Mouse (Mus musculus): ENCODE results near the gene Cnrip1. TPM values are rescaled to one million over a fixed set of nuclear protein-coding genes. Genes with fewer than 3 reads are reported as not detected.
"Not testable (repeated sequence)": the region's sequence is repeated elsewhere in the genome, so short reads cannot be mapped to it uniquely, and the experiment has no call there.

The Cnrip1 gene
- total RNA-seq, 1 experiment = 0.49 TPM

GRCm38 (mm10) chr11:17023984-17024383, 27.4 kb upstream of the Cnrip1 start:
- Histone ChIP-seq H3K36me3 (ENCODE audit: control insufficient read depth, insufficient read depth, low read length, poor library complexity, severe bottlenecking) (no peaks in the 10 kb centered on the region), H3K9me3 (ENCODE audit: control insufficient read depth, insufficient read depth, low read depth, low read length) (no peaks in the 10 kb centered on the region), H3K4me3 (ENCODE audit: insufficient read depth in 1 of 2, low read depth in 1 of 2, low read length in 2 of 2, poor library complexity in 1 of 2, severe bottlenecking in 1 of 2) (no peak overlapping the region), H3K9ac (ENCODE audit: insufficient read depth, low read depth, low read length, poor library complexity, severe bottlenecking) (no peak overlapping the region), H3K27ac (ENCODE audit: insufficient read depth, low read depth, low read length, poor library complexity, severe bottlenecking) (no peak overlapping the region), H3K4me1 (ENCODE audit: control insufficient read depth in 2 of 2, insufficient read depth in 2 of 2, low read length in 2 of 2, poor library complexity in 1 of 2) (no peaks in the 10 kb centered on the region)
- in situ Hi-C loops (cut with MboI; ENCODE audit: low sequenced_read_pairs in 2 of 2, unreplicated experiment in 2 of 2) = no loop called here
- TF ChIP-seq ZC3H11A (IDR thresholded peaks at IDR 0.05; ENCODE audit: borderline replicate concordance, low read depth, low read length) (no peak), CHD2 (IDR thresholded peaks at IDR 0.05; ENCODE audit: low read depth, low read length) (no peak), HCFC1 (IDR thresholded peaks at IDR 0.05; ENCODE audit: borderline replicate concordance, insufficient read depth, low read length) (no peak)
- no peak for DNase-seq (ENCODE audit: low read depth, low spot score)

- no peak overlapping the region for H3K9ac ChIP-seq (ENCODE audit: insufficient read depth, low read depth, low read length, poor library complexity, severe bottlenecking)
- TF ChIP-seq ZNF384 (IDR thresholded peaks at IDR 0.05; ENCODE audit: low read depth, low read length) = no peak
- no peak for TF ChIP-seq HCFC1 (IDR thresholded peaks at IDR 0.05; ENCODE audit: borderline replicate concordance, insufficient read depth, low read length)
- no peak for TF ChIP-seq CHD2 (IDR thresholded peaks at IDR 0.05; ENCODE audit: low read depth, low read length)
- no peak for TF ChIP-seq MAFK (IDR thresholded peaks at IDR 0.05; ENCODE audit: insufficient read depth, low read depth, low read length)
- no peak for TF ChIP-seq ZC3H11A (IDR thresholded peaks at IDR 0.05; ENCODE audit: borderline replicate concordance, low read depth, low read length)
- in situ Hi-C loops (cut with MboI; ENCODE audit: low sequenced_read_pairs in 2 of 2, unreplicated experiment in 2 of 2) = no loop called here
- H3K4me3 ChIP-seq (ENCODE audit: insufficient read depth in 1 of 2, low read depth in 1 of 2, low read length in 2 of 2, poor library complexity in 1 of 2, severe bottlenecking in 1 of 2) = no peak overlapping the region
- H3K9me3 ChIP-seq (ENCODE audit: control insufficient read depth, insufficient read depth, low read depth, low read length) = no peaks in the 10 kb centered on the region
- H3K4me1 ChIP-seq (ENCODE audit: control insufficient read depth in 2 of 2, insufficient read depth in 2 of 2, low read length in 2 of 2, poor library complexity in 1 of 2) = no peaks in the 10 kb centered on the region
- no peak overlapping the region for H3K27ac ChIP-seq (ENCODE audit: insufficient read depth, low read depth, low read length, poor library complexity, severe bottlenecking)
- DNase-seq (ENCODE audit: low read depth, low spot score) = no peak
- H3K36me3 ChIP-seq (ENCODE audit: control insufficient read depth, insufficient read depth, low read length, poor library complexity, severe bottlenecking) = no peaks in the 10 kb centered on the region
Measured at GRCm38 (mm10) chr11:17045806-17046205, 5.6 kb upstream of the Cnrip1 start.

GRCm38 (mm10) chr11:17052476-17053049, 1.2 kb downstream of the Cnrip1 start:
- peaks cover 0 to 2% of the 10 kb centered on the region in 2 experiments; a peak in 1 of 4 replicates for H3K4me1 ChIP-seq (ENCODE audit: control insufficient read depth in 2 of 2, insufficient read depth in 2 of 2, low read length in 2 of 2, poor library complexity in 1 of 2)
- H3K9me3 ChIP-seq (ENCODE audit: control insufficient read depth, insufficient read depth, low read depth, low read length) = no peaks in the 10 kb centered on the region
- H3K27ac ChIP-seq (ENCODE audit: insufficient read depth, low read depth, low read length, poor library complexity, severe bottlenecking) = no peak overlapping the region; the same call in 1 of the 2 replicates
- peak overlapping the region in 1 of 2 experiments; percentile 56; a peak in 1 of 4 replicates for H3K4me3 ChIP-seq (ENCODE audit: insufficient read depth in 1 of 2, low read depth in 1 of 2, low read length in 2 of 2, poor library complexity in 1 of 2, severe bottlenecking in 1 of 2)
- H3K9ac ChIP-seq (ENCODE audit: insufficient read depth, low read depth, low read length, poor library complexity, severe bottlenecking) = peak overlapping the region; percentile 58; the same call in 1 of the 2 replicates
- no peaks in the 10 kb centered on the region for H3K36me3 ChIP-seq (ENCODE audit: control insufficient read depth, insufficient read depth, low read length, poor library complexity, severe bottlenecking)
- DNase-seq (ENCODE audit: low read depth, low spot score) = no peak
- TF ChIP-seq ZNF384 (IDR thresholded peaks at IDR 0.05; ENCODE audit: low read depth, low read length) (no peak), ZC3H11A (IDR thresholded peaks at IDR 0.05; ENCODE audit: borderline replicate concordance, low read depth, low read length) (no peak), HCFC1 (IDR thresholded peaks at IDR 0.05; ENCODE audit: borderline replicate concordance, insufficient read depth, low read length) (no peak), CHD2 (IDR thresholded peaks at IDR 0.05; ENCODE audit: low read depth, low read length) (no peak), MAFK (IDR thresholded peaks at IDR 0.05; ENCODE audit: insufficient read depth, low read depth, low read length) (no peak)
- in situ Hi-C loops (cut with MboI; ENCODE audit: low sequenced_read_pairs in 2 of 2, unreplicated experiment in 2 of 2) = no loop called here

GRCm38 (mm10) chr11:17069360-17069759, 18.0 kb downstream of the Cnrip1 start:
- H3K4me3 ChIP-seq (ENCODE audit: insufficient read depth in 1 of 2, low read depth in 1 of 2, low read length in 2 of 2, poor library complexity in 1 of 2, severe bottlenecking in 1 of 2); H3K36me3 ChIP-seq (ENCODE audit: control insufficient read depth, insufficient read depth, low read length, poor library complexity, severe bottlenecking); H3K27ac ChIP-seq (ENCODE audit: insufficient read depth, low read depth, low read length, poor library complexity, severe bottlenecking); in situ Hi-C loops (cut with MboI; ENCODE audit: low sequenced_read_pairs in 2 of 2, unreplicated experiment in 2 of 2); H3K4me1 ChIP-seq (ENCODE audit: control insufficient read depth in 2 of 2, insufficient read depth in 2 of 2, low read length in 2 of 2, poor library complexity in 1 of 2); H3K9me3 ChIP-seq (ENCODE audit: control insufficient read depth, insufficient read depth, low read depth, low read length); H3K9ac ChIP-seq (ENCODE audit: insufficient read depth, low read depth, low read length, poor library complexity, severe bottlenecking); DNase-seq (ENCODE audit: low read depth, low spot score): not testable (repeated sequence)

- H3K36me3 ChIP-seq (ENCODE audit: control insufficient read depth, insufficient read depth, low read length, poor library complexity, severe bottlenecking) = no peaks in the 10 kb centered on the region
- no peak for TF ChIP-seq ZNF384 (IDR thresholded peaks at IDR 0.05; ENCODE audit: low read depth, low read length)
- TF ChIP-seq CHD2 (IDR thresholded peaks at IDR 0.05; ENCODE audit: low read depth, low read length) = no peak
- TF ChIP-seq HCFC1 (IDR thresholded peaks at IDR 0.05; ENCODE audit: borderline replicate concordance, insufficient read depth, low read length) = no peak
- no peak for TF ChIP-seq ZC3H11A (IDR thresholded peaks at IDR 0.05; ENCODE audit: borderline replicate concordance, low read depth, low read length)
- TF ChIP-seq MAFK (IDR thresholded peaks at IDR 0.05; ENCODE audit: insufficient read depth, low read depth, low read length) = no peak
- no peak overlapping the region for H3K4me3 ChIP-seq (ENCODE audit: insufficient read depth in 1 of 2, low read depth in 1 of 2, low read length in 2 of 2, poor library complexity in 1 of 2, severe bottlenecking in 1 of 2)
- H3K9ac ChIP-seq (ENCODE audit: insufficient read depth, low read depth, low read length, poor library complexity, severe bottlenecking) = no peak overlapping the region
- H3K27ac ChIP-seq (ENCODE audit: insufficient read depth, low read depth, low read length, poor library complexity, severe bottlenecking) = no peak overlapping the region
- in situ Hi-C loops (cut with MboI; ENCODE audit: low sequenced_read_pairs in 2 of 2, unreplicated experiment in 2 of 2) = no loop called here
- H3K4me1 ChIP-seq (ENCODE audit: control insufficient read depth in 2 of 2, insufficient read depth in 2 of 2, low read length in 2 of 2, poor library complexity in 1 of 2) = no peaks in the 10 kb centered on the region
- DNase-seq (ENCODE audit: low read depth, low spot score) = no peak
- H3K9me3 ChIP-seq (ENCODE audit: control insufficient read depth, insufficient read depth, low read depth, low read length) = no peaks in the 10 kb centered on the region
Measured at GRCm38 (mm10) chr11:17075656-17076055, 24.3 kb downstream of the Cnrip1 start.
